Mouse (Mus musculus) liver, embryonic 13.5 days (tissue): ENCODE results near the gene Acod1. TPM values are rescaled to one million over a fixed set of nuclear protein-coding genes. Genes with fewer than 3 reads are reported as not detected.

Source experiments
- ATAC-seq: fragments of 200-750 bp; cut with Nextera tagmentation; 2 replicates; pipeline ENCODE4 v1.8.0; 2017; ENCODE audit warnings: low read depth, mild to moderate bottlenecking, moderate number of reproducible peaks, moderate library complexity
- DNase-seq: peaks from one replicate; pipeline ENCODE4 v3.0.0; 2022
- H3K27ac ChIP-seq: fragments of 300-500 bp; sonication (generic); 2 replicates; pipeline ENCODE4 v1.5.1; 2015; ENCODE audit warnings: moderate library complexity, mild to moderate bottlenecking, inconsistent platforms
- H3K27me3 ChIP-seq: fragments of 300-500 bp; sonication (generic); 2 replicates; pipeline ENCODE4 v1.6.1; 2015; ENCODE audit warnings: mild to moderate bottlenecking, inconsistent platforms
- H3K36me3 ChIP-seq: fragments of 300-500 bp; sonication (generic); 2 replicates; pipeline ENCODE4 v1.6.1; 2015; ENCODE audit warnings: mild to moderate bottlenecking, inconsistent platforms
- H3K4me1 ChIP-seq: fragments of 300-500 bp; sonication (generic); replicated peaks from 2 replicates; pipeline ENCODE4 v1.6.1; 2015; ENCODE audit warnings: inconsistent platforms
- H3K4me2 ChIP-seq: fragments of 300-500 bp; sonication (generic); 2 replicates; pipeline ENCODE4 v1.6.1; 2015; ENCODE audit warnings: inconsistent platforms, mild to moderate bottlenecking, moderate library complexity
- H3K4me3 ChIP-seq: fragments of 300-500 bp; sonication (generic); replicated peaks from 2 replicates; pipeline ENCODE4 v1.5.1; 2015; ENCODE audit warnings: mild to moderate bottlenecking, inconsistent platforms
- H3K9ac ChIP-seq: fragments of 300-500 bp; sonication (generic); 2 replicates; pipeline ENCODE4 v1.6.1; 2015; ENCODE audit warnings: mild to moderate bottlenecking, inconsistent platforms
- H3K9me3 ChIP-seq: fragments of 300-500 bp; sonication (generic); replicated peaks from 2 replicates; pipeline ENCODE4 v1.6.1; 2016; ENCODE audit warnings: inconsistent platforms
- WGBS: fragments of 180-500 bp; shearing (Covaris S2); methylation state at CpG from one replicate; pipeline ENCODE4 v1.1.7; 2015; ENCODE audit not compliant: insufficient replicate concordance; 5-methylcytosine and 5-hydroxymethylcytosine counted together
- polyA plus RNA-seq: library from polyadenylated mRNA; unstranded; fragments of >200 nt; fragmentation: Nextera tagmentation; extraction: Ambion mirVana; gene quantifications from 2 replicates; pipeline ENCODE4 v1.2.1, GENCODE M21; 2015

Acod1 gene
- polyA plus RNA-seq, 1 experiment from 2014 or later: 0.12 TPM

GRCm38 (mm10) chr14:103073825-103074224 lies 27.0 kb downstream of the Acod1 start:
- peaks cover 64% of the 10 kb centered on the region for H3K36me3 ChIP-seq
- DNase-seq: no peak
- no peak for ATAC-seq
- H3K4me1 ChIP-seq: peaks cover 30% of the 10 kb centered on the region
- H3K27me3 ChIP-seq: no peaks in the 10 kb centered on the region
- no peaks in the 10 kb centered on the region for H3K9me3 ChIP-seq
- no peak overlapping the region for H3K4me3 ChIP-seq
- H3K9ac ChIP-seq: no peak overlapping the region
- no peak overlapping the region for H3K4me2 ChIP-seq
- WGBS: 91% methylated on average over 8 of the region's 8 CpGs
- no peak overlapping the region for H3K27ac ChIP-seq

DNA sequence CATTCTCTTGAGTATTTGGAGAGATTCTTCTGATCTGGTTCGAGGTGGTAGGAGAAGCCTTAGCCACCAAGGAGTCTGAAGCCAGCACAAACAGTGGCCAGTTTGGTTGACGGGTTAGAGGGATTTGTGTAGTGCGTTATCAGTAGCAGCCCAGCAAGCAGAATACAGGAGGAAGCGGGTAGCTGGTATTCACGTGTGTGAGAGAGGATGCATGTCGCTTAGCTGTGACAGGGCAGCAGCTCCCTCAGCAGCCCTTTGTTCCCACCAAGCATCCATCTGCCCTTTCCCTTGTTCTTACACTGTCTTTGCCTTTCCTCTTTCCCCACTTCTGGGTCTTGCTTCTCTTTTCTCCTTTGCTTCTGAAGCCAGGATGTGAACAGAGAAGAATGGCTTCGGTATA lies 28.4 kb downstream of the Acod1 start:
- no peaks in the 10 kb centered on the region for H3K9me3 ChIP-seq
- no peak for ATAC-seq
- WGBS: 57% methylated on average over 7 of the region's 7 CpGs
- peaks cover 72% of the 10 kb centered on the region for H3K36me3 ChIP-seq
- H3K9ac ChIP-seq: no peak overlapping the region
- no peaks in the 10 kb centered on the region for H3K27me3 ChIP-seq
- no peak overlapping the region for H3K4me2 ChIP-seq
- H3K4me3 ChIP-seq: no peak overlapping the region
- no peak overlapping the region for H3K27ac ChIP-seq
- peaks cover 21% of the 10 kb centered on the region for H3K4me1 ChIP-seq
- DNase-seq: no peak

- no peaks in the 10 kb centered on the region for H3K9me3 ChIP-seq
- H3K4me3 ChIP-seq: no peak overlapping the region
- H3K4me1 ChIP-seq: peaks cover 10% of the 10 kb centered on the region; the same call in 1 of the 2 replicates
- H3K9ac ChIP-seq: no peak overlapping the region
- no peaks in the 10 kb centered on the region for H3K27me3 ChIP-seq
- no peak overlapping the region for H3K27ac ChIP-seq
- peak; percentile 47; the same call in 1 of the 2 replicates for ATAC-seq
- peaks cover 73% of the 10 kb centered on the region for H3K36me3 ChIP-seq
- 81% methylated on average over 9 of the region's 9 CpGs for WGBS
- DNase-seq: no peak
- no peak overlapping the region for H3K4me2 ChIP-seq
Measured at GRCm38 (mm10) chr14:103077272-103078005, 30.7 kb downstream of the Acod1 start.

DNA sequence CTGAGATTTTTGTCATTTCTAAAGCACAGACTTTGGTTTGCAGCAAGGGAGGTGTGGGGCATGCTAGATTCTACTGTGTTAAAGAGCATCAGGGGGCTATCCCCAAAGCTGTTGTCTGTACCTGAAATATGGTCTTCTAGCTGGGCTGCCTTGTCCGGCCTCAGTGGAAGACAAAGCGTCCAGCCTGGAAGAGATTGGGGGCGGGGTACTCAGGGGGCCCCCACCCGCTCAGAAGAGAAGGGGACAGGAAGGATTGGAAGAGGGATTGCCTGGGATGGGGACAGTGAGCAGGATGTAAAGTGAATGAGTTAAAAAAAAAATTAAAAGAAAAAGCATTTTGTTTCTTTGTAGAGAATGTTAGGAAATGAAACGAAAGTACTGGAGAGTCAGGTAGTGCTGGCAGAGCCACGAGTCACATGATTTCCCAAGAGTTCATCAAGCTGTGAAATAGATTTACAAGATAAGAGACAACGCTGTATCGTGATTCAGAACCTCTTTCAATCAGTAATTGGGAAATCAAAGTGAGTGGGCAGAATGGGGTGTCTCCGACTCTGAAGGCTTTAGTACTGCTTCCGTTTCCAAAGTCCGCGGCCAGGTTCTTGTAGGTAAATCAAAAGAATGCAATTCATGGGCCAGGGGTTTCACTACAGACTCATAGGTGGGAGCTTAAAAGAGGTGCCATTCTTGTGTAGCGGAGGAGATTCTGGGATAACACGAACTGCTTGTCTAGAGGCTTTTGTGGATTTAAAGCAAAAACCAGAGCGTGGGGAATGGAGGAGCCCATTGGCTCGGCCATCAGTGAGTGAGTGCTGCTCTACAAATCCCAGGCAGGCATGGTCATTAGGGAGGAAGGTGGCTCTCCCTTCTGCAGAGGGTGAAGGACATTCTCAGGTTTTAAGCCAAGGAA lies 31.5 kb downstream of the Acod1 start:
- no peak overlapping the region for H3K4me3 ChIP-seq
- no peaks in the 10 kb centered on the region for H3K27me3 ChIP-seq
- H3K9ac ChIP-seq: no peak overlapping the region
- 86% methylated on average over 16 of the region's 16 CpGs for WGBS
- no peak for ATAC-seq
- H3K27ac ChIP-seq: no peak overlapping the region
- H3K9me3 ChIP-seq: no peaks in the 10 kb centered on the region
- H3K4me1 ChIP-seq: peaks cover 10% of the 10 kb centered on the region; the same call in 1 of the 2 replicates
- H3K4me2 ChIP-seq: no peak overlapping the region
- H3K36me3 ChIP-seq: peaks cover 72% of the 10 kb centered on the region
- DNase-seq: no peak

DNA sequence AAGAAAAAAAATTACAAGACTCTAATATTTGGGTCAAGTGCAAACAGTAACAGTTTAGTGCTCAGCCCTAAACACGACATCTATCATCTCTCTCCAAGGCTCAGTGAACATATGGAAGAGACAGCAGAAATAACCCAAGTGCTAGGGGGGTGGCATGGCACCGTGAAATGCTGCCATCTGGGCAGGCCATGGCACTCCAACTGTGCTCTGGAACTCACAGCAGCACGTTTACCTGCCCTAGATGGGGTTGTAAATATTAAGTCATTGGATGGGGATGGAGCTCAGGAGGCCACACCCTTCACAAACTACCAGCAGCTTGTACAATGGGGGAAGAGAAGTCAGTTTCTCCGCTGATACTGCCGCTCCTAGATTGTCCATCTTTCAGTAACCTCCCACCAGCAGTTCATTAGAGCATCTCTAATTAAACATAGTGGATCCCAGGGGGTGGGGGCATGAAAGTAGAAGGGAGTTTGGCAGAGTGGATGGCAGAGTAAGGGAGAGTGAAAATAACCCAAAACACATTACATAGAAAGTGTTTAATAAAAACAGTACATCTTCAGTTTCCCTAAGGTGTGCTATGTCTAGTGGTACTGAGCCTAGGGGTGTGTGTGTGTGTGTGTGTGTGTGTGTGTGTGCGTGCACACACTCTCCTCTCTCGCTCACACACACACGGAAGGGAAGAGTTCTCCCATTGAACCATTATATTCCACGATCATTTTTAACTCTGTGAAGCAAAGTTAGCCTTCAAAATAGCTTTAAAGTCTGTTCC lies 32.6 kb downstream of the Acod1 start:
- peaks cover 66% of the 10 kb centered on the region for H3K36me3 ChIP-seq
- 83% methylated on average over 9 of the region's 9 CpGs for WGBS
- H3K4me1 ChIP-seq: peaks cover 11% of the 10 kb centered on the region
- DNase-seq (no peak), ATAC-seq (0 out of 2 replicates have a peak, but pooled peaks have one; percentile 26)
- H3K9me3 ChIP-seq: no peaks in the 10 kb centered on the region
- no peak overlapping the region for H3K4me3 ChIP-seq
- H3K27me3 ChIP-seq: no peaks in the 10 kb centered on the region
- H3K9ac ChIP-seq: no peak overlapping the region
- H3K27ac ChIP-seq: no peak overlapping the region
- H3K4me2 ChIP-seq: no peak overlapping the region

DNA sequence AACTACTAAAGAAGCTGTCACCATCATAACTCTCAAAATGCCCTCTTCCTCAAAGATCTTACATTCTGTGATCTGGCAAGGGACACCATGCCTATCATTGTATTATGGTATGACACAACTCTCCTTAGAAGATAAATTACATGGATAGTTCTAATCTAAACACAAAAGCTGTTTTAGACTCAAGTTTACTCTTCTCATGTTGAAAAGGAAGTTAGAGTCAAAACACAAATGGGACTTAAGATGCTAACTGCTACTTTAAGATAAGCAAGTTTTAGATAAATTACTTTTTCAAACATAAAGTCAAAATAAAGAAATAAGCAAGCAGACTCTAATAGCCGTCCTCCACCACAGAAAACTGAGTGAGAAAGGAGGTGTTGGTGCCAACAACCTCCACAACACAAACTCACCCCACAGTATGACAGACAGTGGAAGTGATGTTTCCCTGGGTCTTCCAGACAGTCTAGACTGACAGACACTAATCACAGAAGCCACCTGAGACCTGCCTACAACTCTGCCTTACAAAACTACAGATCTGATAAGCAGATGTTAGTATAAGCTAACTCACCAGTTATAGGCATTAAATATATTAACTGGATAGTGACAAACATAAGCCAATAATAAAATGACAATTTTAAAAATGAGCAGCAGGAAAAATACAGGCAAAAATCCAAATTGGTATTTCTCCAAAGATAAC lies 39.2 kb downstream of the Acod1 start:
- Histone ChIP-seq H3K9me3 (no peaks in the 10 kb centered on the region), H3K27me3 (no peaks in the 10 kb centered on the region), H3K27ac (peak overlapping the region; percentile 96), H3K4me2 (peak overlapping the region; percentile 51), H3K9ac (peak overlapping the region; percentile 53), H3K4me1 (peaks cover 43% of the 10 kb centered on the region), H3K4me3 (peak overlapping the region; percentile 7; the same call in 1 of the 2 replicates), H3K36me3 (peaks cover 58% of the 10 kb centered on the region)
- DNase-seq (no peak), ATAC-seq (peak; percentile 54)
- WGBS: 54% methylated on average over 1 of the region's 1 CpGs

DNA sequence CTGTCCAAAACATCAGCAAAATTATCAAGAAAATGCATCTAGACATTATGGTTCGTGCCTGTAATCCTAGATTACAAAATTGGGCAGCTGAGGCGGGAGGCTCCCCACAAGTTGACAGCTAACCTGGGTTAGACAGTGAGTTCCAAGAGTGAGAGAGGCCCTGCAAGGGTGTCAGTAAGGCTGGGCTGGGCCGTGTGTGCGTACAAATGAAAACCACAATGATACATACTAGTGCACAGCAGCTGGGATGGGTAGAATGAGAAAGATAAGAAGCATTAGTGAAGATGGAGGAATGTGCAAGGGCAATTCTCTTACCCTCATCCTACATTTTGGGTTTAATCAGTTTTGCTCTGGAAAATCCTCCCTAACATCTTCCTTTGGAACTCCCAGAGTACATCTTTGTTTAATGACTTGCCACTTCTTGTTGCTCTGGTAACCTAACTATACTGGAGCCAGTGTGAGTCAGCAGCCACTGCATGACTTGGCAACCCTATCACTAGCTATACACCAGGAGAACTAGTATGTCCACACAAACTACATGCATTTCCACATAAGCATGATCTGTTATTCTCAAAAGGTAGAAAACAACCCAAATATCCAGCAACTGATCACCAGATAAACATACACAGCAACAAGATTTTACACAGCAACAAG lies 40.0 kb downstream of the Acod1 start:
- Histone ChIP-seq H3K4me3 (peak overlapping the region; percentile 7; the same call in 1 of the 2 replicates), H3K9ac (peak overlapping the region; percentile 47; the same call in 1 of the 2 replicates), H3K9me3 (no peaks in the 10 kb centered on the region), H3K4me2 (peak overlapping the region; percentile 51), H3K27ac (peak overlapping the region; percentile 96), H3K4me1 (peaks cover 43% of the 10 kb centered on the region), H3K36me3 (peaks cover 64% of the 10 kb centered on the region), H3K27me3 (no peaks in the 10 kb centered on the region)
- 28% methylated on average over 4 of the region's 4 CpGs for WGBS
- peak; percentile 76 for DNase-seq
- peak; percentile 97 for ATAC-seq

- Histone ChIP-seq H3K36me3 (peaks cover 66% of the 10 kb centered on the region), H3K9ac (no peak overlapping the region; the same call in 1 of the 2 replicates), H3K4me3 (no peak overlapping the region), H3K4me2 (0 out of 2 replicates have a peak overlapping the region, but pooled peaks have one; percentile 51), H3K27me3 (no peaks in the 10 kb centered on the region), H3K9me3 (no peaks in the 10 kb centered on the region), H3K4me1 (peaks cover 46% of the 10 kb centered on the region), H3K27ac (peak overlapping the region; percentile 96)
- 86% methylated on average over 5 of the region's 5 CpGs for WGBS
- DNase-seq: no peak
- no peak for ATAC-seq
Measured at GRCm38 (mm10) chr14:103087846-103088245, 41.1 kb downstream of the Acod1 start.

GRCm38 (mm10) chr14:103088624-103089023 lies 41.8 kb downstream of the Acod1 start:
- Histone ChIP-seq H3K27ac (peak overlapping the region; percentile 41; the same call in 1 of the 2 replicates), H3K9me3 (no peaks in the 10 kb centered on the region), H3K9ac (no peak overlapping the region), H3K27me3 (no peaks in the 10 kb centered on the region), H3K4me2 (no peak overlapping the region), H3K4me3 (no peak overlapping the region), H3K36me3 (peaks cover 68% of the 10 kb centered on the region), H3K4me1 (peaks cover 52% of the 10 kb centered on the region)
- ATAC-seq: no peak
- 64% methylated on average over 6 of the region's 6 CpGs for WGBS
- DNase-seq: peak; percentile 41

GRCm38 (mm10) chr14:103093236-103093635 lies 46.5 kb downstream of the Acod1 start:
- Histone ChIP-seq H3K4me1 (peaks cover 52% of the 10 kb centered on the region), H3K27ac (no peak overlapping the region), H3K9ac (no peak overlapping the region), H3K9me3 (no peaks in the 10 kb centered on the region), H3K27me3 (no peaks in the 10 kb centered on the region), H3K36me3 (peaks cover 71% of the 10 kb centered on the region), H3K4me3 (no peak overlapping the region), H3K4me2 (no peak overlapping the region)
- ATAC-seq: no peak
- DNase-seq: no peak
- 87% methylated on average over 3 of the region's 3 CpGs for WGBS
